Mouse (Mus musculus): Measurements from ENCODE around the gene Gins1. TPM values are rescaled to one million over a fixed set of nuclear protein-coding genes. Genes with fewer than 3 reads are reported as not detected.
"Not testable (repeated sequence)": the region's sequence is repeated elsewhere in the genome, so short reads cannot be mapped to it uniquely, and the experiment has no call there.

Gins1 gene
- polyA plus RNA-seq, 1 experiment from 2014 or later: 28.2 TPM

- not testable (repeated sequence) for H3K4me3 ChIP-seq (ENCODE audit: control insufficient read depth in 1 of 2, insufficient read depth in 1 of 2, low read depth in 1 of 2, low read length in 2 of 2); H3K9ac ChIP-seq (ENCODE audit: low read length); H3K27ac ChIP-seq (replicated peaks in 1 of 2; ENCODE audit: control insufficient read depth in 1 of 2, insufficient read depth in 1 of 2, low read depth in 2 of 2, low read length in 2 of 2); H3K9me3 ChIP-seq (ENCODE audit: control insufficient read depth, low read length); ATAC-seq (ENCODE audit: insufficient number of reproducible peaks, insufficient read depth, low FRiP score, low read depth); H3K4me1 ChIP-seq (ENCODE audit: control insufficient read depth in 2 of 2, insufficient read depth in 2 of 2, low read length in 2 of 2); H3K27me3 ChIP-seq (ENCODE audit: control insufficient read depth, insufficient read depth, low read length); H3K4me2 ChIP-seq (ENCODE audit: low read length)
- peaks cover 35% of the 10 kb centered on the region for H3K36me3 ChIP-seq (ENCODE audit: control insufficient read depth, insufficient read depth, low read length)
- WGBS: 94% methylated on average over 5 of the region's 5 CpGs
Measured at GRCm38 (mm10) chr2:150947341-150947740, 42.1 kb downstream of the Gins1 start.

DNA sequence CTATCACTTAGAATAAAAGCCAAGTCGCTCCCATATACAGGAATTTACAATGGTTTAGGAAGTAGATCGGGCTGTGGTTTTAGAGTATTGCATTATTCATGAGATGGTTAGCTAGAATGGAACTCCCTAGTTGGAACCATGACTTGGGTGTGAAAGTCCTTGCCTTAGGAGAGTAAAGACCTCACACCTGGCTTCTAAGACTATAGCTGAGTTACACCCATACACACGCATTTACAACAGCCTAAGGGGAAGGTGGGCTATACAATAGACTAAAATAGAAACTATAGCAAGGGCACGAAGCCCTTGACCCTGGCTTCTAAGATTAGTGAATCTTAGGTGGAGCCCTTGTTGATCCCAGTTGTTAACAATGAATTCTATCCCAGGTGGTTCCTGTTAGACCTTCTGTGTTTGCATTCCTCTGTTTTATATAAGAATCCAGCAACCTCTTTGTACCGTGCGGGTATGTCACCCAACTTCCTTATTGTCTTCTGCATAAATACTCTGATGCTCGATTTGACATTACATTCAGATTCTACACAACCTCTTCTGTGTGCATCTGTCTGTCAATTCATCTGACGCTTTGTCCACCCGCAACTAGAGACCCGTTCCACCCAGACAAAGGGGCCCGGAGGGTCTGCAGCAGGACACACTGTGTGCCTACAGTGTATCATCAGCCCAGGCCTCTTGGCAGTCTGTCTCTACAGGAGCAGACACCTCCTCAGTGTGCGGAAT lies 42.8 kb downstream of the Gins1 start:
- H3K27me3 ChIP-seq (ENCODE audit: control insufficient read depth, insufficient read depth, low read length); H3K4me3 ChIP-seq (ENCODE audit: control insufficient read depth in 1 of 2, insufficient read depth in 1 of 2, low read depth in 1 of 2, low read length in 2 of 2); H3K9ac ChIP-seq (ENCODE audit: low read length); H3K9me3 ChIP-seq (ENCODE audit: control insufficient read depth, low read length); H3K4me1 ChIP-seq (ENCODE audit: control insufficient read depth in 2 of 2, insufficient read depth in 2 of 2, low read length in 2 of 2); H3K27ac ChIP-seq (replicated peaks in 1 of 2; ENCODE audit: control insufficient read depth in 1 of 2, insufficient read depth in 1 of 2, low read depth in 2 of 2, low read length in 2 of 2); H3K4me2 ChIP-seq (ENCODE audit: low read length); ATAC-seq (ENCODE audit: insufficient number of reproducible peaks, insufficient read depth, low FRiP score, low read depth): not testable (repeated sequence)
- peaks cover 37% of the 10 kb centered on the region for H3K36me3 ChIP-seq (ENCODE audit: control insufficient read depth, insufficient read depth, low read length)
- 84% methylated on average over 12 of the region's 12 CpGs for WGBS

- H3K4me3 ChIP-seq (ENCODE audit: control insufficient read depth in 1 of 2, insufficient read depth in 1 of 2, low read depth in 1 of 2, low read length in 2 of 2): no peak overlapping the region
- ATAC-seq (ENCODE audit: insufficient number of reproducible peaks, insufficient read depth, low FRiP score, low read depth): no peak
- no peaks in the 10 kb centered on the region for H3K9me3 ChIP-seq (ENCODE audit: control insufficient read depth, low read length)
- no peak overlapping the region for H3K9ac ChIP-seq (ENCODE audit: low read length)
- H3K4me2 ChIP-seq (ENCODE audit: low read length): no peak overlapping the region
- H3K27me3 ChIP-seq (ENCODE audit: control insufficient read depth, insufficient read depth, low read length): no peaks in the 10 kb centered on the region
- no peaks in the 10 kb centered on the region for H3K4me1 ChIP-seq (ENCODE audit: control insufficient read depth in 2 of 2, insufficient read depth in 2 of 2, low read length in 2 of 2)
- WGBS: 68% methylated on average over 5 of the region's 5 CpGs
- peaks cover 37% of the 10 kb centered on the region for H3K36me3 ChIP-seq (ENCODE audit: control insufficient read depth, insufficient read depth, low read length)
- H3K27ac ChIP-seq (replicated peaks in 1 of 2; ENCODE audit: control insufficient read depth in 1 of 2, insufficient read depth in 1 of 2, low read depth in 2 of 2, low read length in 2 of 2): no peak overlapping the region
Measured at GRCm38 (mm10) chr2:150948786-150949185, 43.6 kb downstream of the Gins1 start.

GRCm38 (mm10) chr2:150949652-150950051 lies 44.5 kb downstream of the Gins1 start:
- ATAC-seq (ENCODE audit: insufficient number of reproducible peaks, insufficient read depth, low FRiP score, low read depth): no peak
- Histone ChIP-seq H3K4me2 (ENCODE audit: low read length) (no peak overlapping the region), H3K27ac (replicated peaks in 1 of 2; ENCODE audit: control insufficient read depth in 1 of 2, insufficient read depth in 1 of 2, low read depth in 2 of 2, low read length in 2 of 2) (no peak overlapping the region), H3K36me3 (ENCODE audit: control insufficient read depth, insufficient read depth, low read length) (peaks cover 31% of the 10 kb centered on the region), H3K27me3 (ENCODE audit: control insufficient read depth, insufficient read depth, low read length) (no peaks in the 10 kb centered on the region), H3K9ac (ENCODE audit: low read length) (no peak overlapping the region), H3K4me3 (ENCODE audit: control insufficient read depth in 1 of 2, insufficient read depth in 1 of 2, low read depth in 1 of 2, low read length in 2 of 2) (no peak overlapping the region), H3K9me3 (ENCODE audit: control insufficient read depth, low read length) (no peaks in the 10 kb centered on the region), H3K4me1 (ENCODE audit: control insufficient read depth in 2 of 2, insufficient read depth in 2 of 2, low read length in 2 of 2) (no peaks in the 10 kb centered on the region)
- 92% methylated on average over 3 of the region's 3 CpGs for WGBS

- Histone ChIP-seq H3K4me1 (ENCODE audit: control insufficient read depth in 2 of 2, insufficient read depth in 2 of 2, low read length in 2 of 2) (no peaks in the 10 kb centered on the region), H3K9me3 (ENCODE audit: control insufficient read depth, low read length) (no peaks in the 10 kb centered on the region), H3K4me2 (ENCODE audit: low read length) (no peak overlapping the region), H3K9ac (ENCODE audit: low read length) (no peak overlapping the region), H3K4me3 (ENCODE audit: control insufficient read depth in 1 of 2, insufficient read depth in 1 of 2, low read depth in 1 of 2, low read length in 2 of 2) (no peak overlapping the region), H3K36me3 (ENCODE audit: control insufficient read depth, insufficient read depth, low read length) (peaks cover 28% of the 10 kb centered on the region; the same call in 1 of the 2 replicates), H3K27ac (replicated peaks in 1 of 2; ENCODE audit: control insufficient read depth in 1 of 2, insufficient read depth in 1 of 2, low read depth in 2 of 2, low read length in 2 of 2) (no peak overlapping the region), H3K27me3 (ENCODE audit: control insufficient read depth, insufficient read depth, low read length) (no peaks in the 10 kb centered on the region)
- ATAC-seq (ENCODE audit: insufficient number of reproducible peaks, insufficient read depth, low FRiP score, low read depth): no peak
- WGBS: 86% methylated on average over 6 of the region's 6 CpGs
Measured at GRCm38 (mm10) chr2:150950056-150950455, 44.9 kb downstream of the Gins1 start.

- Histone ChIP-seq H3K27me3 (ENCODE audit: control insufficient read depth, insufficient read depth, low read length) (no peaks in the 10 kb centered on the region), H3K9me3 (ENCODE audit: control insufficient read depth, low read length) (no peaks in the 10 kb centered on the region), H3K4me3 (ENCODE audit: control insufficient read depth in 1 of 2, insufficient read depth in 1 of 2, low read depth in 1 of 2, low read length in 2 of 2) (no peak overlapping the region), H3K4me1 (ENCODE audit: control insufficient read depth in 2 of 2, insufficient read depth in 2 of 2, low read length in 2 of 2) (no peaks in the 10 kb centered on the region), H3K9ac (ENCODE audit: low read length) (no peak overlapping the region), H3K27ac (replicated peaks in 1 of 2; ENCODE audit: control insufficient read depth in 1 of 2, insufficient read depth in 1 of 2, low read depth in 2 of 2, low read length in 2 of 2) (no peak overlapping the region), H3K36me3 (ENCODE audit: control insufficient read depth, insufficient read depth, low read length) (peaks cover 36% of the 10 kb centered on the region; the same call in 1 of the 2 replicates), H3K4me2 (ENCODE audit: low read length) (no peak overlapping the region)
- no peak for ATAC-seq (ENCODE audit: insufficient number of reproducible peaks, insufficient read depth, low FRiP score, low read depth)
- WGBS: 75% methylated on average over 2 of the region's 2 CpGs
Measured at GRCm38 (mm10) chr2:150951201-150951600, 46.0 kb downstream of the Gins1 start.

DNA sequence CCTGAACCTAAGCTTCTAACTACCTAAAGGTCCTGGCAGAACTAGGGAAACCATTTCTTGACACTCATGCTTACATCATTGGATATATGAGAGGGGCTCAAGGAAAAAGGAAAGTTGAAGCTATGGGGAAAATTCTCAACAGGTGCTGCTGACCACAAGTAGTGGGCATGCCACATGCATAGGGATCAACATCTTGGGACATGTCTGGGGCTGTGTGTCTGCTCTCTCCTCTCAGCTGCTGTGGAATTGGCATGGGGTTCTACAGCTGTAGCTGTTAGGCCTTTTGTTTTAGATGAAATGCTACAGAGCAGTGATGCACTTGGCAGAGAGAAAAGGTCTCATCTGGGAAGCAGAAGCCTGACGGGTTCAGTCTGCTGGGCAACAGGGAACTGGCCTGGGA lies 50.7 kb downstream of the Gins1 start:
- Histone ChIP-seq H3K36me3 (ENCODE audit: control insufficient read depth, insufficient read depth, low read length) (peaks cover 34% of the 10 kb centered on the region; the same call in 1 of the 2 replicates), H3K27ac (replicated peaks in 1 of 2; ENCODE audit: control insufficient read depth in 1 of 2, insufficient read depth in 1 of 2, low read depth in 2 of 2, low read length in 2 of 2) (no peak overlapping the region), H3K9me3 (ENCODE audit: control insufficient read depth, low read length) (no peaks in the 10 kb centered on the region), H3K4me3 (ENCODE audit: control insufficient read depth in 1 of 2, insufficient read depth in 1 of 2, low read depth in 1 of 2, low read length in 2 of 2) (no peak overlapping the region), H3K27me3 (ENCODE audit: control insufficient read depth, insufficient read depth, low read length) (no peaks in the 10 kb centered on the region), H3K4me2 (ENCODE audit: low read length) (no peak overlapping the region), H3K4me1 (ENCODE audit: control insufficient read depth in 2 of 2, insufficient read depth in 2 of 2, low read length in 2 of 2) (no peaks in the 10 kb centered on the region), H3K9ac (ENCODE audit: low read length) (no peak overlapping the region)
- no peak for ATAC-seq (ENCODE audit: insufficient number of reproducible peaks, insufficient read depth, low FRiP score, low read depth)
- WGBS: 54% methylated on average over 1 of the region's 1 CpGs

DNA sequence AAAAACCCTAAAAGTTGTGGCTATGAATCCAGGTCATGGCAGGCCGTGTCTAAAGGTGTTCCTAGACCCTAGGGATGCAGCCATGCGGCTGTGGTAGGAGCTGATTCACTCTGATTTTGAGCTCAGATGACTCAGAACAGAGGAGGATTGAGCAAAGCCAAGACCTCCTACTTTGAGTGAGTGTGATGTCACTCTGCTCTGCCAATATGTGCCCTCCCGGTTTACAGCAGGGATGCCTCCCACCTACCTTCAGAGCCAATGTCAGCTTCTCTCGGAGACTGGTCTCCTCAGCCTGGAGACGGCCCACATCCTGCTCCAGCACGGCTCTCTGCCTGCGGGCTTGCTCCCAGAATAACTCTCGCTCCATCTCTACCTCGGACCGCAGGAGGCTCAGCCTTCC lies 54.3 kb downstream of the Gins1 start:
- Histone ChIP-seq H3K27me3 (ENCODE audit: control insufficient read depth, insufficient read depth, low read length) (no peaks in the 10 kb centered on the region), H3K4me1 (ENCODE audit: control insufficient read depth in 2 of 2, insufficient read depth in 2 of 2, low read length in 2 of 2) (no peaks in the 10 kb centered on the region), H3K9ac (ENCODE audit: low read length) (no peak overlapping the region), H3K27ac (replicated peaks in 1 of 2; ENCODE audit: control insufficient read depth in 1 of 2, insufficient read depth in 1 of 2, low read depth in 2 of 2, low read length in 2 of 2) (no peak overlapping the region), H3K4me2 (ENCODE audit: low read length) (no peak overlapping the region), H3K4me3 (ENCODE audit: control insufficient read depth in 1 of 2, insufficient read depth in 1 of 2, low read depth in 1 of 2, low read length in 2 of 2) (no peak overlapping the region), H3K36me3 (ENCODE audit: control insufficient read depth, insufficient read depth, low read length) (peaks cover 24% of the 10 kb centered on the region; the same call in 1 of the 2 replicates), H3K9me3 (ENCODE audit: control insufficient read depth, low read length) (no peaks in the 10 kb centered on the region)
- WGBS: 52% methylated on average over 10 of the region's 10 CpGs
- ATAC-seq (ENCODE audit: insufficient number of reproducible peaks, insufficient read depth, low FRiP score, low read depth): no peak

All from heart, embryonic 14.5 days (tissue).